Mouse (Mus musculus): ENCODE results near the gene Scamp1.

DNA sequence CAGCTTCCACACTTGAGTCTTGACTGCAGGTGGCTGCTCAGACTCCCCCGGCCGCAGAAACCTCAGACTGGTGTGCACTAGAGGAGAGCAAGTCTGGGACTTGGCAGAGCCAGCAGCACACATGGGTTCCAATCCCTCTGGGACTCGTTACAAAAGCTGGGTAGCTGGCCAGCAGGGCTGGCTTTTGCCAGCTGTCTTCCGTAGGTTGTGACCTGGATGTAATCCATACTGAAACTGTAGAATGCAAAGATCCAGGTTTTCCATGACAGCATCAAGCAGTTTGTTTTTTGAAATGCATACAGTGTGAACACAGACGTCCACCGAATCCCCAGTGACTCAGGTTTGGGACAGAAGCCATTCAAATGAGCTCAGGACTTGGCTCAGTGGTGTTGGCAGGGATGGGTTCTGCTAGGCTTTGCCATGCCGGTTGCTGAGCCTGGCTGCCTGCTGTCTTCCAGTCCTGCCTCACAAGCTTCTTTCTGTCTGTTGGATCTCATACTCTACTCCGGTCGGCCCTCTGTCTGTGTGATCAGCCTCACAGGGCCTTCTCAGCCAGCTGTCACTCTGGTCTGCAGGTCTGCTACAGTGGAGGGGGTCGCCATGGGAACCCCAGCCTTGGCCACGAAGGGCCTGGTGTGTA, 107.1 kb downstream of the Scamp1 start:
- no peak for TF ChIP-seq CTCF (IDR thresholded peaks at IDR 0.05; ENCODE audit: control insufficient read depth, insufficient read depth, insufficient replicate concordance, low read depth, low read length)
- no peak for TF ChIP-seq POLR2A (IDR thresholded peaks at IDR 0.05; ENCODE audit: control insufficient read depth, low read depth, low read length)
